Mouse (Mus musculus) erythroblast, embryonic 14.5 days (primary cell): Measurements from ENCODE around the gene Crisp1.

Experiments
- GATA1 ChIP-seq: IDR thresholded peaks from 2 replicates; pipeline ENCODE4 v1.6.1; 2012; ENCODE audit warnings: low read length, inconsistent platforms, mixed read lengths
- TAL1 ChIP-seq: IDR thresholded peaks from 3 replicates; pipeline ENCODE4 v1.6.1; 2012; ENCODE audit warnings: low read length, inconsistent platforms, mixed read lengths

- no peak for TF ChIP-seq GATA1
- TF ChIP-seq TAL1, result no peak
These were observed at the start of gene Crisp1 for GRCm38 (mm10) chr17:40319062-40319461.
